8 mouse cellular contexts compared by ENCODE assay signal in the genomic region with DNA sequence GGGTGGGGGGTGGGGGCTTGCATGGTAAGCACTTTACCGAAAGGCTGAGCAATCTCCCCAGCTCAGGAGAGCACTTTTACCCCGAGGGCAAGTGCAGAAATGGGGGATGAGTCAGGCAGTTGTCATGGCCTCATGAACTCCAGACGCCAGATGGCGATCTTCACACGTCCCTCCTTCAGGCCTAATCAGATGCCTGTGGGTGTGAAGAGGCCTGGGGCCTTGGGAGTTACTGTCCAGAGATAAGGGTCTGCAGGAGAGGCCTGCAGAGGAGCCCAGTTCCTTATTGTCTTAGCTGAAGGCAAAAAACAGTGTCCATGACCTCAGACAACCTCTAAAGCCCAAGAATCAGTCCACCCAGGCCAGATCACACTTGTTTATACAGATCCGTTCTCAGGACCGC. TPM values are rescaled to one million over a fixed set of nuclear protein-coding genes. Genes with fewer than 3 reads are reported as not detected.
DNase-seq lines count a peak whose midpoint lies in the region; ATAC-seq lines count a peak whose summit lies in the region.

No protein-coding gene starts in this region.

- peak overlapping the region; percentile 69 for H3K27ac ChIP-seq in hindbrain, embryonic 10.5 days
- H3K27ac ChIP-seq in hindbrain, embryonic 14.5 days = no peak overlapping the region
- no peak overlapping the region for H3K27ac ChIP-seq in intestine, embryonic 14.5 days (ENCODE audit: low read depth)
- no peak overlapping the region; the same call in 1 of the 2 replicates for H3K27ac ChIP-seq in midbrain, embryonic 12.5 days (replicated peaks)

- no peaks in the 10 kb centered on the region for H3K9me3 ChIP-seq in hindbrain, embryonic 10.5 days
- no peaks in the 10 kb centered on the region for H3K9me3 ChIP-seq in hindbrain, embryonic 14.5 days (ENCODE audit: control insufficient read depth, low read length)
- H3K9me3 ChIP-seq in intestine, embryonic 14.5 days (ENCODE audit: control insufficient read depth, low read length) = no peaks in the 10 kb centered on the region
- H3K9me3 ChIP-seq in midbrain, embryonic 12.5 days = no peaks in the 10 kb centered on the region

- no peak overlapping the region for H3K4me2 ChIP-seq in hindbrain, embryonic 14.5 days (replicated peaks)
- no peak overlapping the region for H3K4me2 ChIP-seq in intestine, embryonic 14.5 days (ENCODE audit: low read length)
- H3K4me2 ChIP-seq in midbrain, embryonic 12.5 days (replicated peaks) = no peak overlapping the region

- 30% methylated on average over 7 of the region's 7 CpGs for WGBS in hindbrain, embryonic 10.5 days
- 35% methylated on average over 7 of the region's 7 CpGs for whole genome bisulfite sequencing in hindbrain, embryonic 14.5 days
- 13% methylated on average over 7 of the region's 7 CpGs for WGBS in intestine, embryonic 14.5 days
- WGBS in midbrain, embryonic 12.5 days = 31% methylated on average over 7 of the region's 7 CpGs

- no peaks in the 10 kb centered on the region for H3K27me3 ChIP-seq in hindbrain, embryonic 10.5 days (ENCODE audit: insufficient read depth, poor library complexity, severe bottlenecking)
- H3K27me3 ChIP-seq in hindbrain, embryonic 14.5 days (ENCODE audit: control insufficient read depth, insufficient read depth, low read length) = no peaks in the 10 kb centered on the region
- H3K27me3 ChIP-seq in intestine, embryonic 14.5 days (replicated peaks; ENCODE audit: control insufficient read depth, insufficient read depth, low read length) = no peaks in the 10 kb centered on the region
- no peaks in the 10 kb centered on the region for H3K27me3 ChIP-seq in midbrain, embryonic 12.5 days

- peaks cover 17% of the 10 kb centered on the region for H3K4me1 ChIP-seq in hindbrain, embryonic 10.5 days (replicated peaks)
- H3K4me1 ChIP-seq in hindbrain, embryonic 14.5 days (replicated peaks; ENCODE audit: control insufficient read depth, insufficient read depth, low read length) = no peaks in the 10 kb centered on the region
- H3K4me1 ChIP-seq in intestine, embryonic 14.5 days (replicated peaks; ENCODE audit: control insufficient read depth, insufficient read depth, low read length) = no peaks in the 10 kb centered on the region
- H3K4me1 ChIP-seq in midbrain, embryonic 12.5 days = peaks cover 5% of the 10 kb centered on the region; the same call in 1 of the 2 replicates

- peak; percentile 67 for DNase-seq in hindbrain, embryonic 10.5 days (ENCODE audit: low spot score)
- no peak for DNase-seq in hindbrain, embryonic 14.5 days (ENCODE audit: low spot score)
- DNase-seq in c-Kit-positive CD71-negative TER-119-negative erythroid progenitor cells, embryonic 14.5 days (ENCODE audit: low read depth) = peak; percentile 81
- peak; percentile 68 for DNase-seq in gastrocnemius, adult 18-20 months (ENCODE audit: low spot score)
- DNase-seq in intestine, embryonic 14.5 days (ENCODE audit: low spot score) = peak; percentile 72
- DNase-seq in left cerebral cortex, postnatal 10 days (ENCODE audit: extremely low spot score in 1 of 2, low spot score in 2 of 2) = peak; percentile 40 to 79
- DNase-seq in spleen, postnatal 4 days (ENCODE audit: low spot score in 2 of 2) = peak; percentile 61 to 86

- no peak overlapping the region for H3K9ac ChIP-seq in hindbrain, embryonic 14.5 days
- no peak overlapping the region for H3K9ac ChIP-seq in intestine, embryonic 14.5 days (ENCODE audit: low read length)
- H3K9ac ChIP-seq in midbrain, embryonic 12.5 days (replicated peaks) = 0 out of 2 replicates have a peak overlapping the region, but pooled peaks have one; percentile 20

- intact Hi-C loops in left cerebral cortex, postnatal 10 days (cut with DNase I) = loop anchor here (2.0 kb wide), 1 partner anchor 37 kb away; no protein-coding TSS in a partner anchor

- no peak overlapping the region for H3K4me3 ChIP-seq in hindbrain, embryonic 10.5 days
- H3K4me3 ChIP-seq in hindbrain, embryonic 14.5 days (replicated peaks; ENCODE audit: low read length) = no peak overlapping the region
- H3K4me3 ChIP-seq in intestine, embryonic 14.5 days (ENCODE audit: low read depth, low read length) = no peak overlapping the region
- H3K4me3 ChIP-seq in midbrain, embryonic 12.5 days = no peak overlapping the region

- no peak for ATAC-seq in hindbrain, embryonic 14.5 days (ENCODE audit: low FRiP score)
- ATAC-seq in intestine, embryonic 14.5 days (replicated peaks; ENCODE audit: low FRiP score, low TSS enrichment, low read depth) = peak; percentile 51
- no peak for ATAC-seq in midbrain, embryonic 12.5 days (ENCODE audit: low FRiP score, low read depth)

- peaks cover 50% of the 10 kb centered on the region for H3K36me3 ChIP-seq in hindbrain, embryonic 10.5 days
- peaks cover 14% of the 10 kb centered on the region for H3K36me3 ChIP-seq in hindbrain, embryonic 14.5 days (replicated peaks; ENCODE audit: control insufficient read depth, insufficient read depth)
- H3K36me3 ChIP-seq in intestine, embryonic 14.5 days (ENCODE audit: control insufficient read depth, insufficient read depth, low read length) = peaks cover 61% of the 10 kb centered on the region
- H3K36me3 ChIP-seq in midbrain, embryonic 12.5 days = peaks cover 17% of the 10 kb centered on the region

RNA-seq across cellular contexts. Expression of gene Fkbp10, which starts 10.4 kb away (rescaled TPM):
- polyA plus RNA-seq in hindbrain, embryonic 10.5 days (2016; fragmentation: Nextera tagmentation; extraction: Ambion mirVana) = 51.0 and 52.0 TPM in 2 replicates
- polyA plus RNA-seq in hindbrain, embryonic 14.5 days (2014; fragmentation: Nextera tagmentation; extraction: Ambion mirVana) = 22.7 and 24.7 TPM in 2 replicates
- 1 to 10 TPM; 1.9 to 2.6 TPM for total RNA-seq in gastrocnemius, adult 18-20 months (2021)
- 86.2 and 89.7 TPM in 2 replicates for polyA plus RNA-seq in intestine, embryonic 14.5 days (2014; fragmentation: Nextera tagmentation; extraction: Ambion mirVana)
- 10 to 100 TPM; 12.2 to 13.1 TPM for total RNA-seq in left cerebral cortex, postnatal 10 days (2021)
- polyA plus RNA-seq in midbrain, embryonic 12.5 days (2016; fragmentation: Nextera tagmentation; extraction: Ambion mirVana) = 44.5 and 48.0 TPM in 2 replicates

RNA-seq across cellular contexts. Expression of gene P3h4, which starts 11.2 kb away (rescaled TPM):
- polyA plus RNA-seq in hindbrain, embryonic 10.5 days (2016; fragmentation: Nextera tagmentation; extraction: Ambion mirVana) = 27.0 and 27.8 TPM in 2 replicates
- 19.1 and 20.4 TPM in 2 replicates for polyA plus RNA-seq in hindbrain, embryonic 14.5 days (2014; fragmentation: Nextera tagmentation; extraction: Ambion mirVana)
- 1 to 10 TPM; 1.6 to 3.2 TPM for total RNA-seq in gastrocnemius, adult 18-20 months (2021)
- polyA plus RNA-seq in intestine, embryonic 14.5 days (2014; fragmentation: Nextera tagmentation; extraction: Ambion mirVana) = 54.8 and 55.3 TPM in 2 replicates
- total RNA-seq in left cerebral cortex, postnatal 10 days (2021) = 1 to 10 TPM; 6.7 to 7.1 TPM
- 19.7 and 25.4 TPM in 2 replicates for polyA plus RNA-seq in midbrain, embryonic 12.5 days (2016; fragmentation: Nextera tagmentation; extraction: Ambion mirVana)

RNA-seq across cellular contexts. Expression of gene Nt5c3b, which starts 15.8 kb away (rescaled TPM):
- 115 and 121 TPM in 2 replicates for polyA plus RNA-seq in hindbrain, embryonic 10.5 days (2016; fragmentation: Nextera tagmentation; extraction: Ambion mirVana)
- polyA plus RNA-seq in hindbrain, embryonic 14.5 days (2014; fragmentation: Nextera tagmentation; extraction: Ambion mirVana) = 98.5 and 101 TPM in 2 replicates
- total RNA-seq in gastrocnemius, adult 18-20 months (2021) = 1 to 10 TPM; 7.7 to 8.3 TPM
- polyA plus RNA-seq in intestine, embryonic 14.5 days (2014; fragmentation: Nextera tagmentation; extraction: Ambion mirVana) = 117 and 126 TPM in 2 replicates
- 10 to 100 TPM; 71.4 to 77.1 TPM for total RNA-seq in left cerebral cortex, postnatal 10 days (2021)
- polyA plus RNA-seq in midbrain, embryonic 12.5 days (2016; fragmentation: Nextera tagmentation; extraction: Ambion mirVana) = 93.9 and 100.0 TPM in 2 replicates

RNA-seq across cellular contexts. Expression of gene Klhl10, which starts 15.9 kb away (rescaled TPM):
- 0.58 and 0.63 TPM in 2 replicates for polyA plus RNA-seq in hindbrain, embryonic 10.5 days (2016; fragmentation: Nextera tagmentation; extraction: Ambion mirVana)
- 0.52 and 0.74 TPM in 2 replicates for polyA plus RNA-seq in hindbrain, embryonic 14.5 days (2014; fragmentation: Nextera tagmentation; extraction: Ambion mirVana)
- total RNA-seq in gastrocnemius, adult 18-20 months (2021) = under 1 TPM; 0.25 to 0.28 TPM
- polyA plus RNA-seq in intestine, embryonic 14.5 days (2014; fragmentation: Nextera tagmentation; extraction: Ambion mirVana) = 0.23 and 0.61 TPM in 2 replicates
- 1 to 10 TPM; 1.6 to 1.9 TPM for total RNA-seq in left cerebral cortex, postnatal 10 days (2021)
- polyA plus RNA-seq in midbrain, embryonic 12.5 days (2016; fragmentation: Nextera tagmentation; extraction: Ambion mirVana) = 0.75 and 0.89 TPM in 2 replicates

RNA-seq across cellular contexts. Expression of gene Jup, which starts 28.3 kb away (rescaled TPM):
- 45.0 and 53.6 TPM in 2 replicates for polyA plus RNA-seq in hindbrain, embryonic 10.5 days (2016; fragmentation: Nextera tagmentation; extraction: Ambion mirVana)
- 59.6 and 60.2 TPM in 2 replicates for polyA plus RNA-seq in hindbrain, embryonic 14.5 days (2014; fragmentation: Nextera tagmentation; extraction: Ambion mirVana)
- total RNA-seq in gastrocnemius, adult 18-20 months (2021) = 10 to 100 TPM; 73.4 to 81.3 TPM
- 93.4 and 106 TPM in 2 replicates for polyA plus RNA-seq in intestine, embryonic 14.5 days (2014; fragmentation: Nextera tagmentation; extraction: Ambion mirVana)
- total RNA-seq in left cerebral cortex, postnatal 10 days (2021) = 10 to 100 TPM; 46.3 to 49.9 TPM
- 46.4 and 53.8 TPM in 2 replicates for polyA plus RNA-seq in midbrain, embryonic 12.5 days (2016; fragmentation: Nextera tagmentation; extraction: Ambion mirVana)
